Mouse (Mus musculus) intestine, postnatal 0 days (tissue): ENCODE results near the gene Slc25a34. TPM values are rescaled to one million over a fixed set of nuclear protein-coding genes. Genes with fewer than 3 reads are reported as not detected.

Experiments used
- ATAC-seq: fragments of 200-750 bp; cut with Nextera tagmentation; 2 replicates; pipeline ENCODE4 v1.8.0; 2017; ENCODE audit warnings: mild to moderate bottlenecking, moderate TSS enrichment, moderate library complexity
- H3K27ac ChIP-seq: fragments of 300-500 bp; sonication (generic); 2 replicates; pipeline ENCODE4 v1.5.1; 2014; ENCODE audit warnings: mild to moderate bottlenecking, low read depth, low read length, moderate library complexity
- H3K27me3 ChIP-seq: fragments of 300-500 bp; sonication (generic); replicated peaks from 2 replicates; pipeline ENCODE4 v1.6.1; 2014; ENCODE audit warnings: low read length, mixed read lengths; ENCODE audit not compliant: control insufficient read depth, insufficient read depth
- H3K36me3 ChIP-seq: fragments of 300-500 bp; sonication (generic); 2 replicates; pipeline ENCODE4 v1.6.1; 2014; ENCODE audit warnings: mild to moderate bottlenecking, moderate library complexity; ENCODE audit not compliant: control insufficient read depth, insufficient read depth
- H3K4me1 ChIP-seq: fragments of 300-500 bp; sonication (generic); replicated peaks from 2 replicates; pipeline ENCODE4 v1.6.1; 2014; ENCODE audit warnings: antibody characterized with exemption, low read length, mixed read lengths; ENCODE audit not compliant: control insufficient read depth, insufficient read depth
- H3K4me2 ChIP-seq: fragments of 300-500 bp; sonication (generic); replicated peaks from 2 replicates; pipeline ENCODE4 v1.6.1; 2014; ENCODE audit warnings: low read depth, mild to moderate bottlenecking, moderate library complexity
- H3K4me3 ChIP-seq: fragments of 300-500 bp; sonication (generic); 2 replicates; pipeline ENCODE4 v1.5.1; 2014; ENCODE audit warnings: low read depth, low read length
- H3K9ac ChIP-seq: fragments of 300-500 bp; sonication (generic); 2 replicates; pipeline ENCODE4 v1.6.1; 2014; ENCODE audit warnings: mild to moderate bottlenecking, low read depth, low read length
- H3K9me3 ChIP-seq: fragments of 300-500 bp; sonication (generic); 2 replicates; pipeline ENCODE4 v1.6.1; 2016; ENCODE audit warnings: mixed run types; ENCODE audit not compliant: control insufficient read depth
- CTCF ChIP-seq: sonication (generic); IDR thresholded peaks from 2 replicates; pipeline ENCODE4 v1.5.1; 2016; ENCODE audit warnings: low read depth, mild to moderate bottlenecking, control low read depth, antibody characterized with exemption, moderate library complexity
- WGBS: fragments of 180-500 bp; shearing (Covaris S2); extraction: QIAGEN DNeasy Blood & Tissue Kit; methylation state at CpG from one replicate; pipeline ENCODE4 v1.1.7; 2014; 5-methylcytosine and 5-hydroxymethylcytosine counted together
- polyA plus RNA-seq: library from polyadenylated mRNA; unstranded; fragments of >200 nt; fragmentation: Nextera tagmentation; extraction: Ambion mirVana; gene quantifications from 2 replicates; pipeline ENCODE4 v1.2.1, GENCODE M21; 2015

Gene Slc25a34
- polyA plus RNA-seq, 1 experiment from 2014 or later: 23.8 TPM

DNA sequence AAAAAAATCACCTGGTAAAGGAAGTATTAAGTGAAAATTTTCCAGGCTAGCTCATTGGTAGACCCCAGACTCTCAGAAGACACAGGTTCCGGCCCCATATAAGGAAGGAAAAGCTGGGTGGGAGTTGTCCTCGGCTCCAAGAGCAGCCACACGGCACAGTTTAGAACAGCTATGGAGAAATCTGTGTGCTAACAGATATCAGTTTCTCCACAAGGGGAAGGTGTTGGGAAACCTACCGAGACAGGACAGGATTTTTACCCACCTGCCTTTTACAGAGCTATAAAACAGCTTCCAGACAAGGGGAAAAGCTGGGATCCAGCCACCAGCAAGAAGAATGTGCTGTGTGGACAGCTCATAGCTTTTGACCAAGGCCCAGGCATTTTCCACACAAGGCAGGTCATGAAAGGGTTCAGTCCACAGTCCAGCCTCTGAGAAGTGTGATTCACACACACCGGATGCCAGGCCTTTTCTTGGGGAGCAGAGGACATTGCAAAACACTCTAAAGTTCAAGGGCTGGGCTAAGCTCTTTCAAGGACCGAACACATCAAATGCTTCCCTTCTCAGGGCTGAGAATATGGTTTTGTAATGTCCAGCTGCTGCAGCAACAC lies 50.2 kb downstream of the Slc25a34 start:
- Histone ChIP-seq H3K27me3 (no peaks in the 10 kb centered on the region), H3K9ac (peak overlapping the region; percentile 23; the same call in 1 of the 2 replicates), H3K4me2 (peak overlapping the region; percentile 40), H3K4me3 (no peak overlapping the region), H3K27ac (peak overlapping the region; percentile 90), H3K9me3 (no peaks in the 10 kb centered on the region), H3K36me3 (peaks cover 19% of the 10 kb centered on the region; the same call in 1 of the 2 replicates), H3K4me1 (peaks cover 9% of the 10 kb centered on the region)
- TF ChIP-seq CTCF: peak; percentile 51
- peak; percentile 74 for ATAC-seq
- WGBS: 19% methylated on average over 6 of the region's 6 CpGs

DNA sequence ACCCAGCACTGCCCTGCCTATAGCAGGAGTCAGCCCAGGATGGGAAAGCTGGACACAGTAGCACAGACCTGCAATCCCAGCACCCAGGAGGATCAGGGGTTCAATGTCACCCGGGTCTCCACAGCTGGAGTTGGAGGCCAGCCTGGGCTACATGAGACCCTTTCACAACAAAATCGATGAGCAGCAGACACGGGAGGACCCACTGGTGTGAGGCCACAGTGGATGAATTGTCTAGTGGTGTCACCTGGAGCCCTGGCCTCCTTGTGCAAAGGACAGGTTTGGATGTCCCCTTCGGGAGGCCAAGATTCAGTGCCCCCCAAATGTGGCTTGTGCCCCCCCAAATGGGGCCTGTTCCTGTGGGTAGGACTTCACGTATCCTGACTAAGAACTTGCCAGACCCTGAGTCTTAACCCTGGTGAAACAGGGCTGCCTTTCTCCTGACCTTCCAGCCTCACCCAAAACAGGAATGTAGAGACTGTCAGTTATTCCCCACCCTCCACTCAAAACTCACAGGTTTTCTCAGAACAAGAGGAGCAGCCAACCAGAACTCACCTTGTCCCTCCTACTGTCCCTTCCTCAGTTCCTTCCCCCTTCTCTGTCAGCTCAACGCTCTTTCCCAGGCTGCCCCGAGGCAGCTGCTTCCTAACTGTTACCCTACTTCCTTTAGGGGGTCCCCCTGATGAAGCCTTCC lies 50.8 kb downstream of the Slc25a34 start:
- Histone ChIP-seq H3K27me3 (no peaks in the 10 kb centered on the region), H3K4me3 (no peak overlapping the region), H3K36me3 (peaks cover 18% of the 10 kb centered on the region; the same call in 1 of the 2 replicates), H3K9me3 (no peaks in the 10 kb centered on the region), H3K4me2 (peak overlapping the region; percentile 1; the same call in 1 of the 2 replicates), H3K9ac (peak overlapping the region; percentile 23; the same call in 1 of the 2 replicates), H3K4me1 (peaks cover 9% of the 10 kb centered on the region), H3K27ac (peak overlapping the region; percentile 90)
- 56% methylated on average over 7 of the region's 7 CpGs for WGBS
- no peak for ATAC-seq
- no peak for TF ChIP-seq CTCF

DNA sequence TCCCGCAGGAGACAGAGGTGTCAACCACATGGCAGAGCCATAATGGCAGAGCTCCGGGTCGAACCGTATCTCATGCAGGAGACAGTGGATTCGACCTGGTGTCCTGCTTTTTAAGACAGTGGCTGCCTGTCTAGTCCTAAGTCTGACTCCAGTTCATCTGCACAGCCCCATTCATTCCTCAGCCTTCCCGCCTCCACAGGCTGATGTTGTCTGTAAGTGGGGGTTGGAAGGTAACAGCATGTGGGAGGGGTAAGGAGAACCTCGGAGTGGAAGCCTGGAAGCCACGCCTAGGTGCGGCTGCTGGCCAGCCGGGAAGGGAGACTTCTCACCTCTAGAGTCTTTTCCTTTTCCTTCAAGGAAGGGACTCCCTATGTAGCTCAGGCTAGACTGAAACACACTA lies 51.7 kb downstream of the Slc25a34 start:
- Histone ChIP-seq H3K9ac (no peak overlapping the region), H3K36me3 (peaks cover 10% of the 10 kb centered on the region; the same call in 1 of the 2 replicates), H3K4me2 (no peak overlapping the region), H3K4me1 (peaks cover 9% of the 10 kb centered on the region), H3K27ac (peak overlapping the region; percentile 90), H3K27me3 (no peaks in the 10 kb centered on the region), H3K9me3 (no peaks in the 10 kb centered on the region), H3K4me3 (no peak overlapping the region)
- no peak for TF ChIP-seq CTCF
- WGBS: 38% methylated on average over 10 of the region's 10 CpGs
- no peak for ATAC-seq

DNA sequence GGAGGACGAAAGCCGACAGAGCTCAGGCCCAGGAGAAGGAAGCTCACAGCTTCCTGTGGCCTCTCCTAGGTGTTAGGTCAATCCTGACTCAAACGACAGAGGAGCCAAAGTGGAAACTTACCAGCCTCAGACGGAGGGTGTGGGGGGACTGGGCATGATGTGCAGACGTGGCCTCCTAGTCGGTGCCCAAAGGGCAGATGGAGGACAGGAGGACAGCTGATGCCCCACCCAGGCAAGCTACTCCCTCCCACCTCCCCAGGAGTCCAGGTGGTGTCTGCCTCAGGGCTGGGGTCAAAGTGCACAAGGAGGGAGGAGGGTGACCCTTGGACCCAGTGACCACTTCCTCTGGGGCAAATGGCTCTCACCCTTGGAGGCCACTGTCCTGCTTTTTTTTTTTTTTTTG lies 52.3 kb downstream of the Slc25a34 start:
- Histone ChIP-seq H3K4me1 (peaks cover 9% of the 10 kb centered on the region), H3K27ac (peak overlapping the region; percentile 90), H3K9ac (0 out of 2 replicates have a peak overlapping the region, but pooled peaks have one; percentile 17), H3K9me3 (no peaks in the 10 kb centered on the region), H3K4me2 (0 out of 2 replicates have a peak overlapping the region, but pooled peaks have one; percentile 3), H3K36me3 (peaks cover 4% of the 10 kb centered on the region; the same call in 1 of the 2 replicates), H3K27me3 (no peaks in the 10 kb centered on the region), H3K4me3 (no peak overlapping the region)
- no peak for TF ChIP-seq CTCF
- ATAC-seq: peak; percentile 43
- 31% methylated on average over 6 of the region's 6 CpGs for WGBS

DNA sequence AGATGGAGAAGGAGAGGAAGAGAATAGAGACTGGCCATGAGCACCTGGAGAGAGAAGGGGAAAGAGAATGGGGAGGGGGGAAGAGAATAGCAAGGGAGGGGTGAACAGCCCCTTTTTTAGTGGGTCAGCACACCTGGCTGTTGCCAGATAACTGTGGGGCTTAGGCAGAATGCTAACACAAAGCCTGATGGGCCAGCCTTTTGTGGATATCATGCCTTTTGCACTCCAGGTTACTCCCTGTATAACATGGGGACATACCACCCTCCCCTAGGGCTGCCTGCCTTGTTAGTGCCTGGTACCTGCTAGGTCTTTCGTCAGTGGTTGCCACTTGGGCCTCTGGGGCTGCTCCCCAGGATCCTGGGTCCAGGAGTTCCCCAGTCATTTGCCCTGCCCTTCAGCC lies 52.8 kb downstream of the Slc25a34 start:
- Histone ChIP-seq H3K27ac (peak overlapping the region; percentile 90), H3K4me3 (no peak overlapping the region), H3K27me3 (no peaks in the 10 kb centered on the region), H3K36me3 (no peaks in the 10 kb centered on the region), H3K4me2 (peak overlapping the region; percentile 3; the same call in 1 of the 2 replicates), H3K9ac (0 out of 2 replicates have a peak overlapping the region, but pooled peaks have one; percentile 17), H3K4me1 (peaks cover 9% of the 10 kb centered on the region), H3K9me3 (no peaks in the 10 kb centered on the region)
- WGBS: 78% methylated on average over 1 of the region's 1 CpGs
- no peak for TF ChIP-seq CTCF
- no peak for ATAC-seq

DNA sequence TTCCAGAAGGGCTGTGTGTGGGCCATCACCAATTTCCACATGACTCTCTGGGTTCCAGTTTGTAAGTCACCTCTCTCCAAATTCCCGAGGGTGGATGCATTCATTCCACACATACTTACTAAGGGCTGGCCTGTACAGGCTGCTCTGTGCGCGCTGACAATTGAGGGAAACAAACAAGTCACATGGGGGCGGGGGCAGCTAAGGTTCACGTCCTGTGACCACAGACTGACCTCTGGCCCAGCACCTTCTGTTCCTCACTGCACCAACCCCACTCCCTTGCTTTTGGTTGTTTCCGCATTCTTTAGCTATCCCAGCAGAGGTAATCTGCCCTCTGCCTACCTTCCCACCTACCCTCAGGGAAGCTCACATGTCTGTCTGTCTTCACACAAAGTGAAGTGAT lies 53.6 kb downstream of the Slc25a34 start:
- Histone ChIP-seq H3K4me3 (no peak overlapping the region), H3K36me3 (no peaks in the 10 kb centered on the region), H3K27ac (peak overlapping the region; percentile 90; the same call in 1 of the 2 replicates), H3K9me3 (no peaks in the 10 kb centered on the region), H3K27me3 (no peaks in the 10 kb centered on the region), H3K9ac (no peak overlapping the region), H3K4me1 (peaks cover 9% of the 10 kb centered on the region), H3K4me2 (no peak overlapping the region)
- WGBS: 57% methylated on average over 6 of the region's 6 CpGs
- TF ChIP-seq CTCF: no peak
- peak; percentile 5; the same call in 1 of the 2 replicates for ATAC-seq
